Mouse (Mus musculus) gastrocnemius, postnatal 14 days (tissue): ENCODE measurements at regions not wholly inside any gene's neighbourhood (a gene's known extent, or its start where the extent isn't known, plus 50 kb on each side); places are given as distances from the start of the nearest gene placed in this dataset.

Source experiments
- DNase-seq: peaks from one replicate; pipeline ENCODE4 v3.0.0; 2021; ENCODE audit warnings: mixed read lengths
- intact Hi-C: fragments of 180-260 bp; cut with DNase I; formaldehyde crosslinking; loops from one replicate; pipeline ENCODE4 v1.15.1; 2025; ENCODE audit warnings: low total_unique reads

DNA sequence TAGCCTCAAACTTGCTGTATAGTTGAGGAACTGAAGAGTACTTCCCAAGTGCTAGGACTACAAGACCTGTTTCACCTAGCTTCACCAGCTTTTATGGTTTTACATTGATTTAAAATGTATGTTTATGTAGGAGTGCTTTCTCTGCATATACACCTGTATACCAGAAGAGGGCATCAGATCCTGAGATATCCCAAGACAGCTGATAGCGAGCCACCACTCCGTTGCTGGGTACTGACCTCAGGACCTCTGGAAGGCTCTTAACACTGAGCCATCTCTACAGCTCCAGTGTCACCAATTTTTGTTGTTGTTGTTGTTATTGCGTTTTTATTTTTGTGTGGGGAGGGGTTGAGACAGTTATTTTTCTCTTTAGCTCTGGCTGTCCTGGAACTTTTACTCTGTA, 55.9 kb upstream of the Ddx3x start:
- DNase-seq = no peak
- intact Hi-C loops = no loop called here

DNA sequence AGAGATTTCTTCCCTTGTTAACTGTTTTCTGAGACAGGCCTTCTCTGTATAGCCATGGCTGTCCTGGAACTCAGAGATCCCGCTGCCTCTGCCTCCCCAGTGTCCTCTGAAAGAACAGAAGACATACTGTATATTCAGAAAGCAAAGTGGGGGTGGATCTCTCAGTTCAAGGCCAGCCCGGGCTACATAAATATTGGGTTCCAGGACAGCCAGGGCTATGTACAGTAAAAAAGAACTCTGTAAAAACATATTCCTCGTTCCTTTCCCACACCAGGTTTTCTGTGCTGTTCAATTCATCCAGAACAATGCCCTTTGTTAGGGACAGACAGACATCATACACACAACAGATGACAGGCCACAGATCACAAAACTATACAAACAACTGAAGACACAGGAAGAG, 54.3 kb upstream of the Ddx3x start:
- no peak for DNase-seq
- intact Hi-C loops = no loop called here

DNA sequence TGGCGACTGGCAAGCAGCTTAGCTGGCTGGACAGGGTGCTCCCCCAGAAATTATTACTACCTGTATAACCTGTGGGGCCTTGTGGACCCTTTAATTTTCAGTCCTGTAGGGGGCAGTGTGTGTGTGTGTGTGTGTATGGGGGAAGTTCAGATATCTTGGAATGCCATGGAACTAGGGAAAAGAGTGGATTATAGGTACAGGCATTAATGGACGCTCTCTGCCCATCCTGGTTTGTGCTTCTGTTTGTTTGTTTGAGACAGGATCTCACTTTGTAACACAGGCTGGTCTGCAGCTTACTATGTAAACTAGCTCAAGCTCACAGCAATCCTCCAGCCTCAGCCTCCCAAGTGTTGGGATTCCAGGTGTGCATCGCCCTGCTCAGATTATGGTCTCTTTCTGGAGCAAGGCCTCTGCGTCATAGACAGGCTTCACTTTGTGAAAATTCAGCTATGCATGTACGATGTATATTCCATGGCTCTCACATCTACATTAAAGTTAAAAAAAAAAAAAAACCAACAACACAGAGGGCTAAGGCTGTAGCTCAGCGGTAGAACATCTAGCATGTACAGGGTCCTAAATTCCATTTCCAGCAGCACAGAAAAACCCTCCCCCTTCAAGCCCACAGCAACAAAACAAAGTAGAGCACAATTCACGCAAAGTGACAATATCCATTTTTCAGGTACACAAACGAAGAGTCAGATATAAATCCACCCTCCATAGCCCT, 50.7 kb upstream of the Ddx3x start:
- intact Hi-C loops = no loop called here
- no peak for DNase-seq

DNA sequence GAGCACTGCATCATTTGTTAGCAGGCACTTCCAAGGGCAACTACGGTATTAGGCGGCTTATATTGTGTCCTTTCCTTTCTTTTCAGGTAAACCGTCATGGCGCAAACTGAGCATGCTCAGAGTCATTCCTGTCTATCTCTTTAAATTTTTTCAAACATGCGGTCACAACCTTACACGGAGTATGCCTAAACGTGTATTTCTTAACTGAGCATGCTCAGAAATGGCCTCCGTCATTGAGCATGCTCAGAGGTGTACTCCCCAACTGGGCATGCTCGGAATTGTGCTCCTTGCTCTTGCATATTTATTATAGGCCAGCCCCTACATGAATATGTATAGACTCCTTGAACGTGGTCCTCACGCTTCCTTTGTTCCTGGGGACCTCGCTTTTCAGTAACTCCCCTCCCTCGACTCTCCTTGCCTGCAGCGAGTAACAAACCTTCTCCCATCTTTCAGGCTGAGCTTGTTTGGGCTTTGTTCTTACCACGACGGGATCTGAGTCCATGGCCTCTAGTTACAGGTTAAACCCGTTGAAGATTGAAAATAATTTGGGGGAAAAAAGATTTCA, 50.1 kb upstream of the Ddx3x start:
- intact Hi-C loops = no loop called here
- peak; percentile 66 for DNase-seq
